Mouse (Mus musculus) Patski (cell line): ENCODE results near the gene Frem1. TPM values are rescaled to one million over a fixed set of nuclear protein-coding genes. Genes with fewer than 3 reads are reported as not detected.

Experiments used
- ATAC-seq: fragments of 100-300 bp; one replicate; pipeline ENCODE4 v1.8.0; 2021
- CTCF ChIA-PET: fragments of 350-600 bp; sonication (Branson Sonifier 250); formaldehyde crosslinking; loops from one replicate; lab custom pipeline; 2022; ENCODE audit warnings: inconsistent platforms; lab: Charles Lee
- POLR2A ChIA-PET: fragments of 350-600 bp; sonication (Branson Sonifier 250); formaldehyde crosslinking; loops from one replicate; lab custom pipeline; 2022; ENCODE audit warnings: antibody characterized with exemption, inconsistent platforms; lab: Charles Lee
- DNase-seq: peaks from one replicate; pipeline ENCODE4 v3.0.0-alpha.2; 2011; ENCODE audit warnings: low read depth, low spot score
- H3K27me3 ChIP-seq: fragments of 371-371 bp; one replicate; pipeline ENCODE4 v1.5.1; 2021
- CTCF ChIP-seq: fragments of 100-300 bp; IDR thresholded peaks from one replicate; pipeline ENCODE4 v1.5.1; 2021
- in situ Hi-C: fragments of 300-500 bp; cut with MboI; formaldehyde crosslinking; loops from 3 replicates; pipeline ENCODE4 v1.11.1; 2018; ENCODE audit warnings: low pct_unique_long_range_greater_than_20kb, mixed read lengths
- polyA plus RNA-seq: library from polyadenylated mRNA; unstranded; gene quantifications from one replicate; pipeline ENCODE4 v1.2.3, GENCODE M21; 2021

The Frem1 gene
- polyA plus RNA-seq, 1 experiment from 2014 or later: 0.10 TPM

DNA sequence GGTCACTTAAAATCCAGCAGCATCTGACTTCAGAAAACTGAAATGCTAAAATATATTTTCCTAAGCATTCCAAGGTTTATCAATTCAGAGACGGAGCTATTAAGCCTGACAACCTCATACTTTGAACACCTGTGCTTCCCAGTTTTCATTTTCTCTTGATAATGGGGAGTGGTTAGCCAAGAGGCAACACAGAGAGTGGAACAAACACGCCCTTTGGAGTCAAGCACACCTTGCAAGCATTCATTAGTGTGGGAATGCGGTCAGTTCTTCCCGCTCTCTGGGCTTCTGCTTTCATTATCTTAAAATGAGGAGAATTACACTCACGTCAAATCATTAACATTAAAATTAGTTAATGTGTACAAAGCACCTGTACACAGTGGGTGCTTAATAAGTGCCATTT is 122.1 kb downstream of the Frem1 start:
- DNase-seq: no peak
- H3K27me3 ChIP-seq: no peaks in the 10 kb centered on the region
- no peak for ATAC-seq
- ChIA-PET POLR2A (no interaction called here), CTCF (interaction anchor here (0.9 kb wide), 1 partner anchor 57 kb away, joined by 4 read pairs; no protein-coding TSS in a partner anchor)
- in situ Hi-C loops: loop anchor here (5.0 to 25.0 kb wide), 7 partner anchors 83 to 1443 kb away; no protein-coding TSS in a partner anchor
- TF ChIP-seq CTCF: no peak

DNA sequence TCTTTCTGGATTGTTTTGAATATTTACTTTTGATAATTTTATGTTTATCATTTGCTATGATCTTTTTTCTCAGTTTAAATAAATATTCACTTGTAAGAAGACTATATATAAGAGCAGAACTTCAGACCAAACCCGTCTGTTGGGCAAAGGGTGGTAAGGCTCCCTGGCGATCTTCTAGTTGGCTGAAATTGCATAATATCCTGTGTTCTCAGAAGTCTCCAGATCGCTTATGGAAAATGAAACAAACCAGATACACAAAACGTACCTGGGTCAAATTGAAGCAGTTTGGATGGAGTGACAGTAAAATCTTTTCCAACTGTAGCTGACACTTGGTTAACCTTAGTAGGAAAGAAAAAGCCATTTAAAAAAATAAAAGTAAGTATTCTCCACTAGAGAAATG is 130.2 kb downstream of the Frem1 start:
- ATAC-seq: no peak
- in situ Hi-C loops: no loop called here
- ChIA-PET CTCF (interaction anchor here (1.5 kb wide), 1 partner anchor 14 kb away, joined by 3 read pairs; no protein-coding TSS in a partner anchor), POLR2A (no interaction called here)
- TF ChIP-seq CTCF: no peak
- no peak for DNase-seq
- H3K27me3 ChIP-seq: no peaks in the 10 kb centered on the region

GRCm38 (mm10) chr4:82918625-82919024 is 133.5 kb downstream of the Frem1 start:
- H3K27me3 ChIP-seq: no peaks in the 10 kb centered on the region
- in situ Hi-C loops: loop anchor here (5.0 kb wide), 1 partner anchor 51 kb away; no protein-coding TSS in a partner anchor
- DNase-seq (no peak), ATAC-seq (no peak)
- CTCF ChIA-PET: no interaction called here
- no peak for TF ChIP-seq CTCF
- POLR2A ChIA-PET: no interaction called here

GRCm38 (mm10) chr4:82916678-82917050 is 135.5 kb downstream of the Frem1 start:
- ChIA-PET CTCF (no interaction called here), POLR2A (no interaction called here)
- DNase-seq: no peak
- in situ Hi-C loops: loop anchor here (5.0 kb wide), 1 partner anchor 49 kb away; no protein-coding TSS in a partner anchor
- ATAC-seq: no peak
- H3K27me3 ChIP-seq: no peaks in the 10 kb centered on the region
- TF ChIP-seq CTCF: no peak

DNA sequence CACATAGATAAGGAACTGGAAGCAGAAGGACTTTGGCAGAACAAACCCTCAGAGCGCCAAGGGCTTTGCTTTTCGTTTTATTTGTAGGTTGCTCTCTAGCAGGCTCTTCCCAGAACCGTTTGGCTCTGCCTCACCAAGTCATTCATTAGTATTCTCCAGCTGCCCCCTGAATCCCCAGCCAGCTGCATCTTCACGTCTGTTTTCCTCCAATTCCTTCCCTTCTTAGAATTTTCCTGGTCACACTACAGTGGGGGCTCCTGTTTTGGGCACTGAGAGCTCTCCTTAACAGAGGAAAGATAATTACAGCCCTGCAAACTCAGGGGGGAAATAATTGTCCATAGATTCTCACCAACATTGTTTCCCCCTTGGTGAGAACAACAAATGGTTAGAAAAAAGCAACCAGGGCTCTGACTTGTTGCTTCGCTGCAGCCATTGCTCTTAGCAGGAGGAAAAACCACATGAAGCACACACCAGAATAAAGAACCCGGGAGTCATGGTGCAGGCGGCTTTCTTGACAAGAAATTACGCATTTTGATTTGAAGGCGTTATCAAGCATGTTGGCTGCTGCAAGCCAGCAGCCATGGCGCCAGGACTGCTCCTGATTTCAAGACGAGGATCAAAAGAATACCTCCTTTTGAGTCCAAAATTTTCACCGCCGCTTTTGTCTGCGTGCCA is 136.0 kb downstream of the Frem1 start:
- in situ Hi-C loops: loop anchor here (5.0 kb wide), 1 partner anchor 49 kb away; no protein-coding TSS in a partner anchor
- TF ChIP-seq CTCF: no peak
- DNase-seq (no peak), ATAC-seq (no peak)
- H3K27me3 ChIP-seq: no peaks in the 10 kb centered on the region
- CTCF ChIA-PET: no interaction called here
- POLR2A ChIA-PET: no interaction called here

DNA sequence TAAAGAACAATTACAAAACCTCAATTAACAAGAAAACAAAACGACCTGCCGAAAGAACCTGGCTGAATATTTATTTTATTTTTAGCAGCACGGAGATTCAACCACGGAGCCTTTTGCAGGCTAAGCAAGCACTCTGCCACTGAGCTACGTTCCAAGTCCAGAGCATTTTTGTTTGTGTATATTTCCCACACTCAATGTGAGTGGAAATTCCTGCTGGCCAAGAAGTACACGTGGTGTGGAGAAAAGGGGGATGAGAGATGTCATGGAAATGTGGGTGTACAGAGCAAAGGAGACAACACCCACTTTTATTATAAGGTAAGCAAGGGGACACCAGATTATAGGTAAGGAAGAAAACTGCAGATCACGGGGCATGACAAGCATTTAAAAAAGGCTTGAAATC is 136.6 kb downstream of the Frem1 start:
- CTCF ChIA-PET: no interaction called here
- DNase-seq (no peak), ATAC-seq (no peak)
- H3K27me3 ChIP-seq: peaks cover 3% of the 10 kb centered on the region
- POLR2A ChIA-PET: no interaction called here
- TF ChIP-seq CTCF: no peak
- in situ Hi-C loops: loop anchor here (5.0 kb wide), 1 partner anchor 48 kb away; no protein-coding TSS in a partner anchor

DNA sequence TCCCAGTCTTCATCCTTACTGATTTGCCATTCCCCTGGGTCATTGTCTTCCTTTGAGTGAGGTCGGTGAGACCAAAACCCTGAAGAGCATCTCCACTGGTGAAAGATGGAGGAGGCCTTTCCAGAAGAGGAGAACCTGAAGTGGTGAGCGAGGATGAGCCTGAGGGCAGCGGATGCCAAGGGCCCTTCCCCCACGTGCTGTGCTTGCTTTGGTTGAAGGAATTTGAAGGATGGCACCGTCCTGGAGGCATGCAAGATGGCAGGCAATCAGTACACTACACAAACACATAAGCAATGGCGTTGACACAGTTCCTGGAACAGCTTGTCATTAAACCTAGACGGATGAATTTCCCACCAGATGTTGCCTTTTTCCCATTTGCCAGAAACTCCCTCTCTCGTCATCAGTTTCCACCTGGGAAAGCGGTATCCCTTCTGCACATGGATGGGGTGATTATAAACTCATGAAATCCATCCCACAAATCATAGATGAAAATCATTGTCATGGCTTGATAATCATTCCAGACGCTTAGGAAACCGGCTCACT is 137.5 kb downstream of the Frem1 start:
- CTCF ChIA-PET: no interaction called here
- H3K27me3 ChIP-seq: peaks cover 3% of the 10 kb centered on the region
- in situ Hi-C loops: loop anchor here (5.0 kb wide), 1 partner anchor 47 kb away; no protein-coding TSS in a partner anchor
- no peak for DNase-seq
- TF ChIP-seq CTCF: no peak
- no peak for ATAC-seq
- POLR2A ChIA-PET: no interaction called here

DNA sequence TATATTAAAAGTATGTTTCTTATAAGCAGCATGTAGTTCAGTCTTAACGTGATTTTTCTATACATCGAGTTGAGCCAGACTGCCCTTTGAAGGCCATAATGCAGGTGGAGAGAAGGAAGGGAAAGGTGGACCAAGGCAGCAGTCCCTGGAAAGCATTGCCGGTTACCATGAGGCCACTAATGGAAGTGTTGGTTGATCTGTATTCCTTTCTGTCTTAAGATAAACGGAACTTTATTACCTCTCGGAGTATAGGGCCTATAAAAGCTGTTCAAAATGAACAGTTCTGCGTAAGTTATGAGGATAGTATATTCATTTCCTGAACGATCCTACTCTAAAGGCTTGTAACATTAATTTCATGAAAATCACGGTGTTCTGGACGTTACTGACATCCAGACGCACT is 156.9 kb downstream of the Frem1 start:
- ChIA-PET POLR2A (no interaction called here), CTCF (no interaction called here)
- in situ Hi-C loops: no loop called here
- H3K27me3 ChIP-seq: no peaks in the 10 kb centered on the region
- ATAC-seq: no peak
- DNase-seq: no peak
- TF ChIP-seq CTCF: no peak

GRCm38 (mm10) chr4:82892247-82892646 is 159.9 kb downstream of the Frem1 start:
- no peak for TF ChIP-seq CTCF
- ATAC-seq (no peak), DNase-seq (no peak)
- ChIA-PET CTCF (no interaction called here), POLR2A (no interaction called here)
- in situ Hi-C loops: no loop called here
- no peaks in the 10 kb centered on the region for H3K27me3 ChIP-seq

GRCm38 (mm10) chr4:82891566-82891965 is 160.6 kb downstream of the Frem1 start:
- CTCF ChIA-PET: no interaction called here
- DNase-seq (no peak), ATAC-seq (no peak)
- POLR2A ChIA-PET: no interaction called here
- in situ Hi-C loops: no loop called here
- no peaks in the 10 kb centered on the region for H3K27me3 ChIP-seq
- TF ChIP-seq CTCF: no peak

- ATAC-seq: no peak
- H3K27me3 ChIP-seq: no peaks in the 10 kb centered on the region
- ChIA-PET POLR2A (no interaction called here), CTCF (no interaction called here)
- no peak for DNase-seq
- TF ChIP-seq CTCF: no peak
- in situ Hi-C loops: no loop called here
Measured at GRCm38 (mm10) chr4:82891049-82891448, 161.1 kb downstream of the Frem1 start.
